Mouse (Mus musculus) embryonic fibroblast, embryonic 13.5 days (primary cell): ENCODE measurements around the gene Chrm1. TPM values are rescaled to one million over a fixed set of nuclear protein-coding genes. Genes with fewer than 3 reads are reported as not detected.
A peak's percentile ranks its signal among the peaks of the same experiment; 100 is the strongest.

Source experiments
- H3K27ac ChIP-seq: 2 replicates; pipeline ENCODE4 v1.5.1; 2012; ENCODE audit warnings: low read length, control low read depth, inconsistent platforms; ENCODE audit not compliant: insufficient read depth
- H3K4me1 ChIP-seq: 2 replicates; pipeline ENCODE4 v1.6.1; 2011; ENCODE audit warnings: low read length; ENCODE audit not compliant: control insufficient read depth, insufficient read depth
- H3K4me3 ChIP-seq: 2 replicates; pipeline ENCODE4 v1.5.1; 2011; ENCODE audit warnings: mild to moderate bottlenecking, control low read depth, low read length; ENCODE audit not compliant: insufficient read depth
- CTCF ChIP-seq: IDR thresholded peaks from 2 replicates; pipeline ENCODE4 v1.5.1; 2011; ENCODE audit warnings: mild to moderate bottlenecking, control low read depth, low read length, moderate library complexity, borderline replicate concordance; ENCODE audit not compliant: insufficient read depth
- POLR2A ChIP-seq: IDR thresholded peaks from 2 replicates; pipeline ENCODE4 v1.6.1; 2011; ENCODE audit warnings: low read depth, mild to moderate bottlenecking, control low read depth, low read length, moderate library complexity
- polyA plus RNA-seq: library from polyadenylated mRNA; stranded (reverse); fragments of >200 nt; gene quantifications from 2 replicates; pipeline ENCODE4 v1.2.4, GENCODE M21; 2011; ENCODE audit warnings: low read depth; ENCODE audit not compliant: missing spikeins, insufficient read length

Gene Chrm1
- polyA plus RNA-seq, 1 experiment = not detected

DNA sequence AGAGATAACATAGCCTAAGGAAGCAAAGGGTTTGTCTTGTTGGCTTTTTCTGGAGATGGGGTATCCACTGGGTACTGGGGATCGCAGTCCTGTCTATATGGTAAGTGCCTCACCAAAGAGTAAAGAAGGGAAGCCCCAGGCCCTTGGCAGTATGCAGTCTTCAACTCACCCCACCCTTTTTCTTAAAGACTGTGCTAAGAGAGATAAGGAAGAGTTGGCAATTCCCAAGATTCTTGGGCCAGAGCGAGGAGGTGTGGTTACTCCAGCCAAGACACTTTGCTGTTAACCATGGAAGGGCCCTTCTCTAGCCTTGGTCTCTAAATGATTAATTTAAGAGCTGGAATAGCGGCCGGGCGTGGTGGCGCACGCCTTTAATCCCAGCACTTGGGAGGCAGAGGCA lies 43.3 kb downstream of the Chrm1 start:
- H3K4me1 ChIP-seq = peaks cover 7% of the 10 kb centered on the region; the same call in 1 of the 2 replicates
- TF ChIP-seq CTCF = no peak
- no peak for TF ChIP-seq POLR2A
- H3K27ac ChIP-seq = no peak overlapping the region
- no peak overlapping the region for H3K4me3 ChIP-seq

DNA sequence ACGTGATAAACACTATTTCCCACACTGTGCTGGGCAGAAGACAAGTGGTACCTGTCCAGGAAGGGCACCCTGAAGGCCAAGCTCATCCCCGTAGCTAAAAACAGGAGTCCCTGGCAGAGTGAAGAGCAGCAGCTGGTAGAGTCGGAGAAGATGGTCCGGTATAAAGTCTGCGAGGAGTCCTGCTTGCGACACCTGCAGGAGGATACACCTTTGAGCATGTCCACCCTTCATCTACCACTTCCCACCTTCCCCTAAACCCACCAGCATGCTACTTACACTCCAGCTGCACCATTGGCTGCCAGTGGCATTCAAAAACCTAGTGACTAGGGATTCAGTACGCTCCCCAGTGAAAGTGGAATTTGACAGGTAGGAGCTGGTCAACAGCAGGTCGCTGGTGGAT lies 45.4 kb downstream of the Chrm1 start:
- peaks cover 7% of the 10 kb centered on the region; the same call in 1 of the 2 replicates for H3K4me1 ChIP-seq
- no peak overlapping the region for H3K4me3 ChIP-seq
- H3K27ac ChIP-seq = no peak overlapping the region
- no peak for TF ChIP-seq POLR2A
- TF ChIP-seq CTCF = no peak

DNA sequence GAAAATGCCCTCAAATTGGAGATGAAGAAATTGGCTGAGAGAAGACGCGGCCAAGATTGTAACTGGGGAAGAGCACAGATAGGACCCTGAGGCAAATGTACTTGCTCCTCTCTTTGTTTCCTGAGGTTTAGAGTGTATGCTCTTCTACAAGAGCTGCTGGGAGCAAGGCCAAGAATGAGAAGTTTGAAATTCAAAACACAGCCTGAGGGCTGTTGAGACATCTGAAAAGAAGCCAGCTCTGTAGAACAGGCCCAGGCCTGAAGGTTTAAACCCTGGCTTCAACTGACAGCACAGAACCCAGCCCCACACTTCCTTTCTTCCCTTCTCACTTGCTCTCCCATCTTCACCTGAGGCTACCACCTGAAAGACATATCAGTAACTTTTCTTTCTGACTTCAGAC lies 46.5 kb downstream of the Chrm1 start:
- Histone ChIP-seq H3K4me1 (peaks cover 7% of the 10 kb centered on the region; the same call in 1 of the 2 replicates), H3K27ac (peak overlapping the region; percentile 90), H3K4me3 (no peak overlapping the region; the same call in 1 of the 2 replicates)
- TF ChIP-seq POLR2A (no peak), CTCF (no peak)

DNA sequence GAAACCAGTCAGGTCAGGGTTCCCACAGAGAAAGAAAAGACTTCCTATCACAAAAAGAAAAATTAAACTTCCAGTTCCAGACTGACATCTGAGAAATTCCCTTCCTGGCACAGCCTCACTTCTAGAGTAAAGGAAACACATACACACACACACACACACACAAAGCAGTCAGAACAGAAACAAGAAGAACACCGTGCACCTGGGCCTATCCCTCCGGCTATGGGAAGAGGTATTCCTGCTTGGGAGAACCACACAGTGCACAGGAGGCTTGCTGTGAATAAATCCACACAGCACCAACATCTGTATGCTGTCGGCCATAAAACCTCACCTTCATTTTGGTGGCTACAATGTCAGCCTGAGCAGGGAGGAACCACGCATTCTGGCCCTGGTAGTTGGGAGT lies 47.9 kb downstream of the Chrm1 start:
- H3K27ac ChIP-seq = peak overlapping the region; percentile 87
- TF ChIP-seq POLR2A = peak; percentile 53
- no peak for TF ChIP-seq CTCF
- peak overlapping the region; percentile 80 for H3K4me3 ChIP-seq
- peaks cover 7% of the 10 kb centered on the region; the same call in 1 of the 2 replicates for H3K4me1 ChIP-seq

DNA sequence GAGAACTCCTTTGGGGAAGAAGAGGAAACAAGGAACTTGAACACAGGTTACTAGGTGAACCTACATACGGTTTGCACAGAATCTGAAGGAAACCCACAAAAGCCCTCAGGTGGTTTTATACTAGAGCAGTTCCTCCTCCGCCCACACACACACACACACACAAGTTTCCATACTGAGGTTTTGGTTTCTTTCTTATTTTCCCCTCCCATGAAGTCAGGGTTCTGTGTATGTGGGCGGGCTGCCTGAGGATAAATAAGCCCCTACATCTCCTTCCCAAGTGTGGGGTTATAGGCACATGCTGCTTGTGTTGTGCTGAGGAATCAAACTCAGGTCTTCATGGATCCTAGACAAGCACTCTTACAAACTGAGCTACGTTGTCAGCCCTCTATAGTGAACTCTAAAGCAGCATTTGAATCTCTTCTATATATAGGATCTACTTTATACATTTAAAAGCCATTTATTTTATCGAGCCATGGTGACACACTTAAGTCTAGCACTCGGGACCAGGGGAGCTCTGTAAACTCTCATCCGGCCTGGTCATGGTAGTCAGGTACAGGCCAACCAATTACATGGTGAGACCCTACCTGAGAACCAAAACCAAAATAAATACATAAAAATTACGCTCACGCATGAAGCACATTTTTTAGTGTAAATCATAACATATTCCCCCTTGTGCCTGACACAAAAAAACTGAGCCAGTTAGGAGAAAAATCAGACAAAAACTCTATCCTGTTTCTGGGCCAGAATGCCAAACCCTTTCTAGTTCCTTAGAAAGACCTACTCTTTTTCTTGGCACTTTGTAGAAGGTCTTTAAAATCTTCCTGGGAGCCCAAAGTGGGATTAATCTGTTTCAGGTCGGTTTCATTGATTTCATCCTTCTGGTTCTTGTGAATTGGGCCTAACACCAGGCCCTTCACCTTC lies 48.6 kb downstream of the Chrm1 start:
- Histone ChIP-seq H3K4me3 (peak overlapping the region; percentile 80), H3K27ac (peak overlapping the region; percentile 87), H3K4me1 (peaks cover 7% of the 10 kb centered on the region; the same call in 1 of the 2 replicates)
- TF ChIP-seq CTCF (no peak), POLR2A (peak; percentile 64)

DNA sequence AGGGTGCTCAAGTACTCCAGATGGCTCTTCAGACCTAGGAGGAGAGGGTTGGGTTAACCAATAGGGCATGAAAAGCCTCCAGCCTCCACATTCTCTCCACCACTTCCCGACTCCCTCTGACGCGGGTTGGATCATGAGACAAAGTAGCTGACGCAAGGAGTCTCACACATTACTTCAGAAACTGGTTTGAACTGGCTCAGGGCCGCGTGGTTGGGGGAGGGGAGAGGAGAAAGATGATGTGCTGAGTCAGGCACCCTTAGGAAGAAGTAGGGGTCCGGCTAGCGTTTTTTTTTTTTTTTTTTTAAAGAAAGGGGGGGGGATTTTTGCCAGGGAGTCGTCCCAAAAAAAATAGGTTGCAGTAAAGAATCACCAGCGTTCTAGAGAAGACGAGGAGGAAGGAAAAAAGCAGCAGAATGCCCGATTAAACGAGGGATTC lies 49.3 kb downstream of the Chrm1 start:
- Histone ChIP-seq H3K4me1 (peaks cover 7% of the 10 kb centered on the region; the same call in 1 of the 2 replicates), H3K4me3 (peak overlapping the region; percentile 80), H3K27ac (peak overlapping the region; percentile 87)
- no peak for TF ChIP-seq CTCF
- TF ChIP-seq POLR2A = peak; percentile 75

DNA sequence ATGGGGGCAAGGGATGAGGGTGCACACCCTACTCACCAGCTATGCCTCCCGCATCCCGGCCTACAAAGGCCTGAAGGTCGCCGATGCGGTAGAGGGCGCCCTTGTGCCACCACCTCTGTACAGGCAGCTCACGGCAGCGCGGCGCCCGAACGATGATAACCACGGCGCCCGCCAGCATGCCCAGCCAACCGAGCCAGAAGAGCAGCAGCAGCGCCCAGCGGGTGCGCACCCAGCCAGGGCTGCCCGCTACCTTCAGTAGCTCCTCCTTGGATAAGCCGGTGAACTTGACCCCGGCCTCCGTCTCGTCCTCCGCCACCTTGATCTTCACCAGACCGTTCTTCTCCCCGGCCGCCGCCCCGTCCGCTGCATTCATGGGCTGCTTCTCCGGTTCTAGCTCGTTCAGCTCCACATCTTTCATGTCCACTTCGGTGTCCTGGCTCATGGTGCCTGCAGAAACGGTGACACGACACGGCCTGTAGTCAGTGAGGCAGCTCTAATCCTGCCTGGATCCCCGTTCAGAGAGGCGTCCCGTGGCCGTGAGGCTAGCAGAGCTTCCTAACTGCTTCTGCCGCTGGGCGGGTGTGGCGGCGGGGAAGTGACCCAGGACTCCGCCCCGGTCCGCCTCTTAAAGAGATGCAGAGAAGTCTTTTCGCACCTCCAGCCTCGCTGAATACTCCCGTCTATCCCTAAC lies 49.9 kb downstream of the Chrm1 start:
- TF ChIP-seq POLR2A (peak; percentile 100), CTCF (peak; percentile 82; the same call in 1 of the 2 replicates)
- Histone ChIP-seq H3K4me3 (peak overlapping the region; percentile 80), H3K4me1 (peaks cover 7% of the 10 kb centered on the region; the same call in 1 of the 2 replicates), H3K27ac (peak overlapping the region; percentile 87)

DNA sequence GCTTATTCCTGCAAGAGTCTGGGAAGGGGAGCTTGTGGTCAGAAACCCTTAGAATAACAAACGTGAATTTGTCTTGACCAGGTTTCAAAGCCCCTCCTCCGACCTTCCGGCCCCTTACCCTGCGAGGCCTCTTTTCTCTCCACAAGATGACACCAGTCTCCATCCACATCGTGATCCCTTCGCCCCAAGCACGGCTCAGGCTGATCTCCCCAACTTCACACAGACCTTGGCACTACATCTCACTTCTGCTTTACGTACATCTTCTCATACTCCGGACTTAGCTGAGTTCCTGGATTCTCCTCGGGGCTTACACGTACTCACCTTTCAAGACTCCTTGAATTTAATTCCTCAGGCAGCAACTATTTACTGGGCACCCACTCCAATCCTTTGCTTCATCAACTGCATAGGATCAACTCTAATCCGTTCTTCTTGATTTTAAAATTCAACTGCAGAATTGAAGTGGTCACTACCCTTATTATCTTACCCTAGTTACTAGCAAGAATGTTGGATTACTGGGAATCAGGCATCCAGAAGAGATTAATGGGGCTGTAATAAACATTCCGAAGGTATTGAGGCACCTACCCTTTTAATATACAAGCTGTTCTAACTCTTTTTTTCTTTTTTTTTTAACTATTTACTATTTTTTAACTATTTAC lies 50.5 kb downstream of the Chrm1 start:
- TF ChIP-seq POLR2A (no peak; the same call in 1 of the 2 replicates), CTCF (no peak)
- Histone ChIP-seq H3K4me3 (peak overlapping the region; percentile 80), H3K27ac (peak overlapping the region; percentile 87), H3K4me1 (peaks cover 7% of the 10 kb centered on the region; the same call in 1 of the 2 replicates)
